Mouse (Mus musculus) G1E-ER4 (cell line): ENCODE results near the gene Klf3. TPM values are rescaled to one million over a fixed set of nuclear protein-coding genes. Genes with fewer than 3 reads are reported as not detected.

Experiments used
- GATA1 ChIP-seq: IDR thresholded peaks from one replicate; pipeline ENCODE4 v1.8.0; 2012; ENCODE audit warnings: low read length, inconsistent platforms
- polyA plus RNA-seq: library from polyadenylated mRNA; stranded (reverse); fragments of >175 nt; gene quantifications from 2 replicates; pipeline ENCODE4 v1.2.3, GENCODE M21; 2012

Klf3 gene
- polyA plus RNA-seq, 1 experiment, result 380 TPM

DNA sequence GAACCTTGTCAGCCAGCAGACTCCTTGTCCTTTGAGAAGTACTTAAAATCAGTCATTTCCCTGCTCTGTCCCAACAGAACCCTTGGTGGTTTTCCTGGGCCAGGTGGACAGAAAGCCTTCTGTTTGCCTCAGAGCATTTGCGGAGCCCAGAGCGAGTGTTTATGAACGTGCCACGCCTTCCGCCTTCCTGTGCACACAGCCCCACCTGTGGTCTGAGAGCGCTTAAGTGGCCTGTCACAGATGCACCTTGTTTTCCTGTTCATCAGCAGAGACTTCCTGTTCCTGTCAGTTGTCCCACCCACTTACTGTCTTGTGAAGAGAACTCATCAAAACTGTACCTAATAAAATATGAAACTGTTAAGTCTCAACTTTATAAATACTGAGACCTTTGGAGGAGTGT, 16.2 kb downstream of the Klf3 start:
- no peak for TF ChIP-seq GATA1

DNA sequence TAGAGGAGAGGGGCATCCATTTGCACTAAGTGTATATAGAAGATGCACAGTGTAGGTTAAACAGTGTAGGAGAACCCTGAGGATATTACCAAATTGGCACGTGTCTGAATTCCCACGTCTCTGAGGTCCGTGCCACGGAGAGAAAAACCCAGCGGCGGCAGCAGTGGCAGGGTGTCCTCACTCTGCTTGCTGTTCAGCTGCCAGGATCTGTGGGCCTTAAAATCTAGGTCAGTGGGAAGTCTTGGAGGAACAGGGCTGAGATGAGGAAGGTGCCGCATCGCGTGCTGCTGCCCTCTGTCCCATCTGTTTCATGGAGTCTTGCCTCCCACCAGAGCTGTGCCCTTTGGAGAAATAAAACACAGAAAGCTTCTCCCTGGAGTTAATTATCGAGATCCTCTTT, 16.9 kb downstream of the Klf3 start:
- no peak for TF ChIP-seq GATA1

GRCm38 (mm10) chr5:64821294-64821693, 18.1 kb downstream of the Klf3 start:
- TF ChIP-seq GATA1, result no peak

- no peak for TF ChIP-seq GATA1
Observed at GRCm38 (mm10) chr5:64821964-64822363, 18.8 kb downstream of the Klf3 start.

DNA sequence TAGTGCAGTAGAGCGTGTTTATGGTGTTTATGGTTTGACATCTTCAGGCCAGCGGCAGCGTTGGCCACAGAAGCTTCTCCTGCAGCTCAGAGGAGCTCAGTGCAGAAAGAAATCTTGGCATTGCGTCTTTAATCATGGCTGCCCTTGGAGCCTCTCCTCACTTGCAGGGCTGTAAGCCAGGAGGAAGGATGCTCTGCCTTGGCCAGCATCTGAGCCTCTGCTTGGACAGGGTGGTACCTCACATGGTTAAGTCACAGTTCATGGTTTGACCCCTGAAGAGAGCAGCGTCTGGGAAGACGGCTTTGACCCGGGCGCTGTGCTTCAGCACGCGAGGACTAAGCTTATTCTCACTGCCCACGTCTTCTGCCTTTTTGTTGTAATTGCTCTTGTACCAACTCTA, 20.2 kb downstream of the Klf3 start:
- TF ChIP-seq GATA1, result no peak

DNA sequence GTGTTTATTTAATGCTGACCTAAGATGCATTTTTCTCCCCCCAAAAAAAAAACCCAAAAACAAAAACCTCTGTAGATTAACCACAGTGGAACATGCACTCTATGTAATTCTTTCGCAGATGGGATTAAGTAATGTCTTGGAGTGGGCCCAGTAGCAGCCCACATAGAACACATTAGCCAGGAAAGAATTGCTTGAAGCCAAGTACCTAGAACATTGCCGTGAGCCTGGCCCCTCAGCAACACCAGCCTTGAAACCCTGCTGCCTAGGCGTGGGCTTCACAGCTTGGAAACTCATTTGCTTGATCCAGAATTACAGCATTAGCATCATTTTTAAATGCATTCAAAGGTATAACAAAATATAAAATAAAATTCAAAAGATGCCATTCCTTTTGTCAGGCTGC, 21.6 kb downstream of the Klf3 start:
- TF ChIP-seq GATA1, result no peak

- no peak for TF ChIP-seq GATA1
Observed at GRCm38 (mm10) chr5:64825496-64825895, 22.3 kb downstream of the Klf3 start.

- TF ChIP-seq GATA1, result no peak
Observed at GRCm38 (mm10) chr5:64827151-64827550, 24.0 kb downstream of the Klf3 start.

DNA sequence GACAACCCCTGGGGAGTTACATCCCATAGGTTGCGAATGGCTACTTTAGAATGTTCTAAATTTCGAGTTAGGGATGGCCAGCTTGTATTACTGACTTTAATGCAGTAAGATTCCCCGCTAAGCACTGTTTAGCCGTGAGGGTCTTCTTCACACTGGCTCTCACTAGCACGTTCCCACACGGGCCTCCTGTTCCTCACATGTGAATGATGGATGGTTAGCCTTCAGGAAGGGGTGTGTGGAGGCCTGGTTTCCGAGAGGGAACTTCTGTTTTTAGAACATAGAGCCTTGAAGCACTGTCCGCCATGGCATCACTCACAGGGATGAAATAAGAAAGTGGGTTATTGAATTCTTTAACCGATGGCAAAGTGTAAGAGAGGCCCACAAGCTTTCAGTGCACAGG, 25.1 kb downstream of the Klf3 start:
- TF ChIP-seq GATA1, result no peak

GRCm38 (mm10) chr5:64829606-64830005, 26.4 kb downstream of the Klf3 start:
- TF ChIP-seq GATA1, result no peak

DNA sequence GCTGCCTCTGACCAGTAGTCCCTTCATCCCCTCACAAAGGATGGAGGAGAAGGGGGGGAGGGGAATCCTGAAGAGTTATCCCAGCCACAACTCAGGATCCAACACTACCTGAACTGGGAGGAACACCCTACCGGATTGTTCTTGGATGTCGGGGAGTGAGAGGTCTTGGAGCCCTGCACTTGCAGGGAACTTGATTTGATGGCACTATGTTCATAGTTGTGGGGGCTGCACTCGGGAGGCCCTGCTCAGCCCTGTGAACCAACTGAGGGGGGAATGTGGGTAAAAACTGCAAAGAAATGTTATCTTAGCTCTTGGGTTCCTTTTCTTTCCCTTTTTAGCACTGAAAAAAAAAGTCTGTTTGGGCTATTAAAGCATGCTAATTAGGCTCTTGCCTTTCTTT, 27.6 kb downstream of the Klf3 start:
- TF ChIP-seq GATA1, result no peak

- TF ChIP-seq GATA1, result no peak
Observed at GRCm38 (mm10) chr5:64833410-64833809, 30.2 kb downstream of the Klf3 start.

GRCm38 (mm10) chr5:64834213-64834612, 31.0 kb downstream of the Klf3 start:
- no peak for TF ChIP-seq GATA1

DNA sequence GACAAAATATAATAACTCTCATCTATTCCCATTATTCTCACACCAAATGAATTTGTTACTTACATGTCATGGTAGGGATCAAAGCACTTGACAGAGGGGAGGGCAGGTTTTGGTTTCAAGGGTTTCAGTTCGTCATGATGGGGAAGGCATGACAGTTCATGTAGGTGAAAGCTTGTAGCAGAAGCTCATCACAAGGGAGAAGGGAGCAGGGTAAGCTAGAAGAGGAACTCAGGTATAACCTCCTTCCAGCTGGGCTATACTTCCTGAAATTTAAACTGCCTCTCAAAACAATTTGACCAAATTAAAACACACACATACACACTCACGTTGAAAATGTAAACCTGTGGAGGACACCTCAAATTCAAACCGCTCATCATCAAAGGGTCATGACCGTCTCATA, 32.1 kb downstream of the Klf3 start:
- no peak for TF ChIP-seq GATA1

DNA sequence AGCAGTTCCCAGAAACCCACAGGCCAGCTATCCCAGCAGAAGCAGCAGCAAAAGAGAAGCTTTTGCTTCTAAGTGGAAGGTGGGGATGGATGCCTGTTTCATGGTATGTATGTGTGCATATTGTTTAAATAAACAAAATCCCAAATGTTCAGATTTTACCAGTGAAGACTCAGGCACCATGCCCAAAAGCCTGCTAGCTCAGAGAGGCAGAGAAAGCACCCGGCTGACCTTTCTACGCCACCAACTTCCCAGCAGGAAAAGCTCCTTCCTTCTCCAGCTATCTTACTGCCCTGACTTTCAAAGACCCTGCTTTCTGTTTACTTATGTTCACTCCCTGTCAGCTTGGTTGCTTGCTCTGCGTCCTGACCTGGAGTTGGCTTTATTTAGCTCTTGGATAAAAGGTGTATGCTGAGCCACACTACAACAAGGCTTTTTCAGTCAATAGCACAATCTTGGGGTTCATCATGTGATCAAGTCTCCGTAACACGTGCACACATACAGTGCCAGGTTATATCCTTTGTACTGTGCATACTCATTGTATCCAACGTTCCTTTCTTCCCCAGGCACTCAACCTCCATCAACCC, 35.9 kb downstream of the Klf3 start:
- no peak for TF ChIP-seq GATA1

GRCm38 (mm10) chr5:64840087-64840486, 36.9 kb downstream of the Klf3 start:
- TF ChIP-seq GATA1, result no peak

DNA sequence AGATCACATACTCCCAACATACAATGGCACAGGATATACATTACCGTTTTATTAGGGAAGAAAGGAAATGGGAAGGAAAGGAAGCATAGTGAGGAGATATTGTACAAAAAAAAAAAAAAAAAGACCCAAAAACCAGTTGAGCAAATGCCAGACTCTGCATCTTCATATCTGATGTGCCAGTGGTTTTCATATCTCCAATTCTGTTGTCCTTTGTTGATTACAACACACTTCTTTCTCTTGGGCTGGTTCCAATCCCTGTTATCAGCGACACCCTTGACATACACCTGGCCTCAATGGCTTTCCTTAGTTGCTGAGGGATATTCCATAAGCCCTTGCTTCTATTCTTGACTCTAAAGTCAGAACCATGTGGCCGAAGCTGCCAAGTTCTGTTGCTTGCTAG, 41.4 kb downstream of the Klf3 start:
- TF ChIP-seq GATA1, result no peak

- TF ChIP-seq GATA1, result no peak
Observed at GRCm38 (mm10) chr5:64847305-64847704, 44.1 kb downstream of the Klf3 start.
